Mouse (Mus musculus) limb, embryonic 13.5 days (tissue): ENCODE results near the gene Olfr31. TPM values are rescaled to one million over a fixed set of nuclear protein-coding genes. Genes with fewer than 3 reads are reported as not detected.

Source experiments
- polyA plus RNA-seq: library from polyadenylated mRNA; unstranded; fragments of >200 nt; fragmentation: Nextera tagmentation; extraction: Ambion mirVana; gene quantifications from 2 replicates; pipeline ENCODE4 v1.2.1, GENCODE M21; 2015

Olfr31 gene
- polyA plus RNA-seq, 1 experiment from 2014 or later, result not detected

Other genes with a start within 250 kb of the Olfr31 start
- 259 TPM in 2 replicates for gene Psmd6, start 201.8 kb upstream of the Olfr31 start, polyA plus RNA-seq
- not detected in 2 replicates for gene Olfr720, start 136.0 kb upstream of the Olfr31 start, polyA plus RNA-seq
- gene Il3ra, start 23.4 kb downstream of the Olfr31 start, polyA plus RNA-seq, result 4.8 and 5.0 TPM in 2 replicates
- not detected in 2 replicates for gene Olfr721-ps1, start 78.5 kb downstream of the Olfr31 start, polyA plus RNA-seq